Mouse (Mus musculus) limb, embryonic 15.5 days (tissue): Measurements from ENCODE around the gene Tmem63b. TPM values are rescaled to one million over a fixed set of nuclear protein-coding genes. Genes with fewer than 3 reads are reported as not detected.
"Not testable (repeated sequence)": the region's sequence is repeated elsewhere in the genome, so short reads cannot be mapped to it uniquely, and the experiment has no call there.

Source experiments
- ATAC-seq: fragments of 200-750 bp; cut with Nextera tagmentation; 2 replicates; pipeline ENCODE4 v1.8.0; 2017; ENCODE audit warnings: low read depth, moderate TSS enrichment; ENCODE audit not compliant: insufficient number of reproducible peaks, low FRiP score, low TSS enrichment
- H3K27ac ChIP-seq: fragments of 300-500 bp; sonication (generic); 2 replicates; pipeline ENCODE4 v1.5.1; 2015; ENCODE audit warnings: moderate library complexity, mild to moderate bottlenecking, inconsistent platforms
- H3K27me3 ChIP-seq: fragments of 300-500 bp; sonication (generic); 2 replicates; pipeline ENCODE4 v1.6.1; 2015; ENCODE audit warnings: inconsistent platforms
- H3K36me3 ChIP-seq: fragments of 300-500 bp; sonication (generic); 2 replicates; pipeline ENCODE4 v1.6.1; 2015; ENCODE audit warnings: inconsistent platforms
- H3K4me1 ChIP-seq: fragments of 300-500 bp; sonication (generic); 2 replicates; pipeline ENCODE4 v1.6.1; 2015; ENCODE audit warnings: inconsistent platforms
- H3K4me2 ChIP-seq: fragments of 300-500 bp; sonication (generic); 2 replicates; pipeline ENCODE4 v1.6.1; 2015; ENCODE audit warnings: mild to moderate bottlenecking, inconsistent platforms
- H3K4me3 ChIP-seq: fragments of 300-500 bp; sonication (generic); 2 replicates; pipeline ENCODE4 v1.5.1; 2015; ENCODE audit warnings: mild to moderate bottlenecking, inconsistent platforms
- H3K9ac ChIP-seq: fragments of 300-500 bp; sonication (generic); 2 replicates; pipeline ENCODE4 v1.6.1; 2015; ENCODE audit warnings: inconsistent platforms
- H3K9me3 ChIP-seq: fragments of 300-500 bp; sonication (generic); 2 replicates; pipeline ENCODE4 v1.6.1; 2016; ENCODE audit warnings: inconsistent platforms
- WGBS: fragments of 180-500 bp; shearing (Covaris S2); methylation state at CpG from one replicate; pipeline ENCODE4 v1.1.7; 2015; 5-methylcytosine and 5-hydroxymethylcytosine counted together
- polyA plus RNA-seq: library from polyadenylated mRNA; unstranded; fragments of >200 nt; fragmentation: Nextera tagmentation; extraction: Ambion mirVana; gene quantifications from 2 replicates; pipeline ENCODE4 v1.2.1, GENCODE M21; 2015

Tmem63b gene
- polyA plus RNA-seq, 1 experiment from 2014 or later: 38.1 TPM

- no peak overlapping the region for H3K9ac ChIP-seq
- WGBS: 51% methylated on average over 3 of the region's 3 CpGs
- ATAC-seq: no peak
- H3K4me1 ChIP-seq: peaks cover 18% of the 10 kb centered on the region
- no peaks in the 10 kb centered on the region for H3K36me3 ChIP-seq
- H3K4me3 ChIP-seq: no peak overlapping the region
- H3K27ac ChIP-seq: no peak overlapping the region
- H3K27me3 ChIP-seq: no peaks in the 10 kb centered on the region
- no peak overlapping the region for H3K4me2 ChIP-seq
- no peaks in the 10 kb centered on the region for H3K9me3 ChIP-seq
Observed at GRCm38 (mm10) chr17:45630992-45631391, 55.7 kb downstream of the Tmem63b start.

- H3K9ac ChIP-seq: 0 out of 2 replicates have a peak overlapping the region, but pooled peaks have one; percentile 33
- ATAC-seq: peak; percentile 60
- no peaks in the 10 kb centered on the region for H3K27me3 ChIP-seq
- peak overlapping the region; percentile 87 for H3K4me2 ChIP-seq
- H3K4me3 ChIP-seq: peak overlapping the region; percentile 41
- no peaks in the 10 kb centered on the region for H3K9me3 ChIP-seq
- no peaks in the 10 kb centered on the region for H3K36me3 ChIP-seq
- H3K27ac ChIP-seq: no peak overlapping the region; the same call in 1 of the 2 replicates
- 3% methylated on average over 34 of the region's 34 CpGs for WGBS
- H3K4me1 ChIP-seq: peaks cover 18% of the 10 kb centered on the region
Observed at GRCm38 (mm10) chr17:45629861-45630694, 56.6 kb downstream of the Tmem63b start.

DNA sequence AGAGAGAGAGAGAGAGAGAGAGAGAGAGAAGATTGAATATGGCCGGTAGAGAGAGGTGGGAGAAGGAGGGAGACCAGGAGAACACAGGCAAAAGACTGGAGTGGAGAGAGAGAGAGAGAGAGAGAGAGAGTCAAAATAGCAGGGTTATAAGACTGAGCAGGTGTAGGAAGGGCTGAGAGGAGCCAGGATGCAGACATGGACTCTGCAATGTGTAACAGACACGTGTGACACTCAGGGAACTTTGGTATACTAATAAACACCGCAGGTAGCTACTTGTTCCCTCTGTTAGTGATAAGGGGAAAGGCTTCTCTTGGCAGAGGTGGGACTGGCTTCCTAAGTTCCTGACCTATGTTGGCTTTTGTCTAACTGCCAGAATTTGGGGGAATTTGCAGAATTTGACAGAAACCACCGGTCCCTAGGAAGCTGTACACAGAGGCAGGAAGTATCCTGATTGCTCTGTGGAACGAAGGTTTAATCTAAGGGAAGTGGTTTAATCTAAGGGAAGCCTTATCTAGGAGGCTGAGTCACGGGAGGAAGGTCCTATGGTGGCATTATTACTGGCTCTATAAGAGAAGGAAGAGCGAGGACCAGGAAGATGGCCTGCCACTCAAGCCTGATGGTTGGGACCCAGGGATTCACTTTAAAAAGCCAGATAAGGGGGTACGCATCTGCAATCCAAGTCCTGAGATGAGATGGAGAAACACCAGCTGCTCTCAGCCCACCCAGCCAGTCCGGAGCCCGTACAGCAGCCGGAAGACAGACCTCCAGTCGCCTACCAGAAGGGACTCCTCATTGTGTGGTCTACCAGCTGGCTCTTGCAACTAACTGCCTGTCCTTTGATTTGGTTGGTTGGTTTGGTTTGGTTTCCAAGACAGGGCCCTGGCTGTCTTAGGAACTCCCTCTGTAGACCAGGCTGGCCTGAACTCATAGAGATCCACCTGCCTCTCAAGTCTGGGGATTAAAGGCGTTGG is 57.5 kb downstream of the Tmem63b start:
- peak overlapping the region; percentile 41 for H3K4me3 ChIP-seq
- H3K4me2 ChIP-seq: peak overlapping the region; percentile 87
- no peak for ATAC-seq
- H3K9ac ChIP-seq: no peak overlapping the region
- H3K27me3 ChIP-seq: no peaks in the 10 kb centered on the region
- WGBS: 64% methylated on average over 13 of the region's 13 CpGs
- H3K4me1 ChIP-seq: peaks cover 18% of the 10 kb centered on the region
- H3K9me3 ChIP-seq: no peaks in the 10 kb centered on the region
- H3K27ac ChIP-seq: no peak overlapping the region; the same call in 1 of the 2 replicates
- H3K36me3 ChIP-seq: no peaks in the 10 kb centered on the region

DNA sequence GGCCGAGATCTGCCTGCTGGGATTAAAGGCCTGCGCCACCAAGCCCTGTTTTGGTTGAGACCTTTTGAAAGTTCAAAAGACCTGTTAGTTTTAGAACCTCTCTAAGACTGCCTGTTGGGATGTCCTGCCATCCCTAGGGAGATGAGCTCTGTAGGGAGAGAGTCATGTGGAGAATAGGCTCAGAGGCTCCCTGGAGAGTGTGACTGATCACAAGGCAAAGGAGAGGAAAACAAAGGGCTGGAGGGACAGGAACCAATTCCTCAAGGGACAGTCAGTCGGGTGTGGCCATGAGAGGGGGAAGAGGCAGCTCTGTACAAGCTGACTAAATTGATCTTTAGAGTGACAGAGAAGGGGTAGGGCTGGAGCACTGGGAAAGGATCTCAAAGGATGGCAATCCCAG is 58.5 kb downstream of the Tmem63b start:
- no peaks in the 10 kb centered on the region for H3K36me3 ChIP-seq
- no peak overlapping the region for H3K4me3 ChIP-seq
- H3K9me3 ChIP-seq: no peaks in the 10 kb centered on the region
- no peaks in the 10 kb centered on the region for H3K27me3 ChIP-seq
- no peak overlapping the region for H3K4me2 ChIP-seq
- ATAC-seq: no peak
- peaks cover 18% of the 10 kb centered on the region for H3K4me1 ChIP-seq
- H3K9ac ChIP-seq: no peak overlapping the region
- H3K27ac ChIP-seq: no peak overlapping the region
- WGBS: 39% methylated on average over 3 of the region's 3 CpGs

- Histone ChIP-seq H3K4me3 (peak overlapping the region; percentile 13; the same call in 1 of the 2 replicates), H3K9ac (no peak overlapping the region)
Observed at GRCm38 (mm10) chr17:45626577-45627134, 60.0 kb downstream of the Tmem63b start.

DNA sequence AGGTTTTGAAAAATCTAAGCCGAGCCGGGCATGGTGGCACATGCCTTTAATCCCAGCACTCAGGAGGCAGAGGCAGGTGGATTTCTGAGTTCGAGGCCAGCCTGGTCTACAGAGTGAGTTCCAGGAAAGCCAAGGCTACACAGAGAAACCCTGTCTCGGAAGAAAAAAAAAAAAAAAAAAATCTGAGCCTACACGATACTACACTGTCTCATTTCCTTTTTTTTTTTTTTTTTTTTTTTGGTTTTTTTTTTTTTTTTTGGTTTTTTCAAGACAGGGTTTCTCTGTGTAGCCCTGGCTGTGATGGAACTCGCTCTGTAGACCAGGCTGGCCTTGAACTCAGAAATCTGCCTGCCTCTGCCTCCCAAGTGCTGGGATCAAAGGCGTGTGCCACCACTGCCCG is 63.3 kb downstream of the Tmem63b start:
- not testable (repeated sequence) for H3K36me3 ChIP-seq, H3K4me2 ChIP-seq, ATAC-seq, H3K4me3 ChIP-seq, H3K27me3 ChIP-seq, H3K9ac ChIP-seq, H3K27ac ChIP-seq, H3K9me3 ChIP-seq
- H3K4me1 ChIP-seq: peaks cover 13% of the 10 kb centered on the region
- 85% methylated on average over 8 of the region's 8 CpGs for WGBS

More at GRCm38 (mm10) chr17:45626577-45627134, 60.0 kb downstream of the Tmem63b start:
- ATAC-seq: peak; percentile 32; the same call in 1 of the 2 replicates
- no peak overlapping the region for H3K27ac ChIP-seq
- no peaks in the 10 kb centered on the region for H3K36me3 ChIP-seq
- no peaks in the 10 kb centered on the region for H3K9me3 ChIP-seq
- H3K27me3 ChIP-seq: no peaks in the 10 kb centered on the region
- WGBS: 25% methylated on average over 15 of the region's 15 CpGs
- peaks cover 18% of the 10 kb centered on the region for H3K4me1 ChIP-seq
- peak overlapping the region; percentile 39 for H3K4me2 ChIP-seq

- Histone ChIP-seq H3K4me1 (peaks cover 9% of the 10 kb centered on the region; the same call in 1 of the 2 replicates), H3K4me3 (peak overlapping the region; percentile 16), H3K27me3 (no peaks in the 10 kb centered on the region), H3K9me3 (no peaks in the 10 kb centered on the region), H3K4me2 (peak overlapping the region; percentile 30), H3K36me3 (no peaks in the 10 kb centered on the region), H3K9ac (no peak overlapping the region), H3K27ac (peak overlapping the region; percentile 75)
- no peak for ATAC-seq
- 25% methylated on average over 20 of the region's 20 CpGs for WGBS
Observed at GRCm38 (mm10) chr17:45619386-45620256, 67.1 kb downstream of the Tmem63b start.

DNA sequence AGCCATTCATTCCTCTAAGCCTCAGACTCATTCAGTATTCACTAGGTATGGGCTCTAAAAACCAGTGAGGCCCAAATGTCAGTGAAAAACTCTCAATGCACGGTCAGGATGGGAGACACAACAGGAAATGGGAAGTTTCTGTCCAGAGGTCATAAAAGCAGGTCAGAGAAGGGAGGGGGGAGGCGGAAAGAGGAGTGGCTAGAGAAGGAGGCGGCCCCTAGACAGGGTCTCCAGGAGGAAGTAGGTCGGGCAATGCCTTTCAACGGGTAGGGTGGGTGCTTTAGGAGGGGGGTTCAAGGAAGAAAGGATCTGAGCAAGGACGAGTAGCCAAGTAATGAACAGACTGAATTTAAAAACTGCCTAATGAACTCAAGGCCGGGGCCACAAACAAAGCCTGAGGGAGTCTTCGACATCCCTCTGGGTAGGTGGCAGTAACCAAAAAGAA is 67.7 kb downstream of the Tmem63b start:
- peak overlapping the region; percentile 75 for H3K27ac ChIP-seq
- H3K9ac ChIP-seq: no peak overlapping the region
- no peaks in the 10 kb centered on the region for H3K9me3 ChIP-seq
- peak overlapping the region; percentile 30 for H3K4me2 ChIP-seq
- 18% methylated on average over 8 of the region's 8 CpGs for WGBS
- H3K4me1 ChIP-seq: peaks cover 9% of the 10 kb centered on the region; the same call in 1 of the 2 replicates
- ATAC-seq: no peak
- no peaks in the 10 kb centered on the region for H3K27me3 ChIP-seq
- H3K4me3 ChIP-seq: peak overlapping the region; percentile 16
- H3K36me3 ChIP-seq: no peaks in the 10 kb centered on the region

- Histone ChIP-seq H3K4me2 (no peak overlapping the region), H3K27me3 (no peaks in the 10 kb centered on the region), H3K9me3 (no peaks in the 10 kb centered on the region), H3K9ac (no peak overlapping the region), H3K4me1 (peaks cover 9% of the 10 kb centered on the region; the same call in 1 of the 2 replicates), H3K27ac (no peak overlapping the region), H3K36me3 (no peaks in the 10 kb centered on the region), H3K4me3 (no peak overlapping the region)
- no peak for ATAC-seq
- WGBS: 89% methylated on average over 6 of the region's 6 CpGs
Observed at GRCm38 (mm10) chr17:45617655-45618054, 69.0 kb downstream of the Tmem63b start.

DNA sequence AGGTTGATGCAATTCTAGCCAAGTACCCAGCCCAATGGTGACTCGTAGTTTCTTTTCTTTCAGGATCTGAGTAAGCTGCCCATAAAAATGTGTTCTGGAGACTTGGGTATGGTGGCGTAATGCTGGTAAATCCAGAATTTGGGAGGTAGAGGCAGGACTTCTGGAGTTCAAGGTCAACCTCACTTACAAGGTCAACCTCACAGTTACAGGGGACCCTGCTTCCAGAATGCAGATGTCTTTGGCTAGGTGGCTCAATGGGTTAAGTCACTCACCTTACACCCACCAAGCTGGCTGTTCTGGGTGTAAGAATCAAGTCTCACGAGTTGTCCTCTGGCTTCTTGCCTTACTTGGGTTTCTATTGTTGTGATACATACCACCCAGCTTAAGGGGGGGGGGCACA is 70.0 kb downstream of the Tmem63b start:
- Histone ChIP-seq H3K27me3 (no peaks in the 10 kb centered on the region), H3K27ac (no peak overlapping the region), H3K9ac (no peak overlapping the region), H3K4me3 (no peak overlapping the region), H3K4me1 (peaks cover 9% of the 10 kb centered on the region; the same call in 1 of the 2 replicates), H3K4me2 (no peak overlapping the region), H3K36me3 (no peaks in the 10 kb centered on the region), H3K9me3 (no peaks in the 10 kb centered on the region)
- ATAC-seq: no peak
- WGBS: 67% methylated on average over 3 of the region's 3 CpGs
